Mouse (Mus musculus): ENCODE results near the gene Sval1. TPM values are rescaled to one million over a fixed set of nuclear protein-coding genes. Genes with fewer than 3 reads are reported as not detected.

Sval1 gene
- total RNA-seq (2015; ENCODE audit: low replicate concordance) = not detected in 2 replicates
- not detected in 2 replicates for total RNA-seq (2017; ENCODE audit: low replicate concordance)

DNA sequence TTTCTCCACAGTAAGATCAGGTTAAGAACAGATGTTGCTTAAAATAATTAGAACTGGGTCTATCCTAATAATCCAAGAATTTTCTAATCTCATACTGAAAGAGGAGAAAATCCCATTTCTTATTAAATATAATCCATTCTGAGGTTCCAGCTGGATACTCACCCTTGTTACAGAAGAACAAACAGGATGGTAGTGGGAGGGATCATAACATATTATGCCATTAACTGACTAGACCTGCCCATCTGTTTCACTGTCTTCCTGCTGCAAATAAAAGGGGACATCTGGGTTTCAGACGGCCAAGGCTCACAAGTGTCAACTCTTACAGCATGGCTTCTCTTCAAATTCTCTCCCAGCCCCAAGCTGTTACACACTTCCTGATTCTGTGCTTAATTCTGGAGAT, at the start of gene Sval1:
TSS of gene Sval1 (plus strand) at position 301 of the 400 bp plus-strand sequence.
- no peak for ATAC-seq (replicated peaks; ENCODE audit: low FRiP score, poor library complexity, severe bottlenecking)

DNA sequence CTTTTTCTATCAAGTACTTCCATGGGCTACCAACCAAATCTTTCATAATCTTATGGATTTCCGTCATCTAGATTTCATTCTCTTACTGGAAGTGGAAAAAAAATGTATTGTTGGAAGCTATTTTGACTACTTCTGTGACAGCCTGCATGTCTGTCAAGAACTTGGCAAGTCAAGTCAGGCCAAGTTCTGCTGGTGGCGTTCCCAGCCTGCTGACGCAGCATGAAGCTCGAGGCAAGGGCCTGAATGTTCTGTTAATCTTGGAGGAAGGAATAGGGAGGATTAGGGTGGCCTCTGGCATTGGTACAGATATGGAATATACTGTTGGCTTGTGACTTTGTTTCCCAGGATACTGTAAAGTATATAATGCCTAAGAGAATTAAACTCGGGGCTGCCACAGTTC, 39.8 kb upstream of the Sval1 start:
- no peak for ATAC-seq (replicated peaks; ENCODE audit: low FRiP score, poor library complexity, severe bottlenecking)

DNA sequence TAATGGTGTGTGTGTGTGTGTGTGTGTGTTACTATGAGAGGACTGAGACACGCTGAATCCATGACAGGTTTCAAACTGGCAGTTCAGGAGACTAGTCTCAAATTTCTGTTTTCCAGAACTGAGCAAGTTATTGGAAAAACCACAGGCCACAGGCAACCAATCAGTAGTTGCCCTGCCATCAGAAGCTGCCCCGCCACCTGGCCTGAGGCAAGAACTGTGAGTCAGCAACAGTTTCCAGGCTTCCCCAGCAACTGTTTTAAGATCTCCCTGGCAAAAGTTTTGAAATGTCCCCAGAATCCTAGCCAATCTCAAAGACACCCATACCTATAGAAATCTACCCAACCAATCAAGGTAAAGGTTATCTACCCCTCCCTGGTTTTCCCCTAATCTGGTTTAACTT, 36.5 kb upstream of the Sval1 start:
- ATAC-seq (replicated peaks; ENCODE audit: low FRiP score, poor library complexity, severe bottlenecking) = no peak

DNA sequence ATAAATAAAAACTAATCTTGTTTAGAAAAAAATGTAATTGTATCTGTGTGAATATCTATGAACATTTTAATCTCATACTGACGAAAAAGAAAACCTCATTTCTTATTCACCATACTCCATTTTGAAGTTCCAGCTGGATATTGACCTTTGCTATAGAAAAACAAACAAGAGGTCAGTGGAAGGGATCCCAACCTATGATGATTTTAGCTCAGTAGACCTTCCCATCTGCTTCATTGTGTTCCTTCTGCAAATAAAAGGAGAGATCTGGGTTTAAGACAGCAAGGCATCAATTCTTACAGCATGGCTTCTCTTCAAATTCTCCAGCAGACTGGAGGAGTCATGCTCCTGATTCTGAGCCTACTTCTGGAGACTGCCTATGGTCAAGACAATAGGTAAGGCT, 16.4 kb downstream of the Sval1 start, which contains the start of gene Sval3:
TSS of gene Sval3 (plus strand) at position 301 of the 400 bp plus-strand sequence.
- ATAC-seq (replicated peaks; ENCODE audit: low FRiP score, poor library complexity, severe bottlenecking) = no peak

Other genes starting within 250 kb of the Sval1 start
- 2,964 and 2,966 TPM in 2 replicates for gene Kel, start 247.3 kb upstream of the Sval1 start, total RNA-seq (2015; ENCODE audit: low replicate concordance)
- 871 and 1,033 TPM in 2 replicates for gene Kel, start 247.3 kb upstream of the Sval1 start, total RNA-seq (2017; ENCODE audit: low replicate concordance)
- not detected in 2 replicates for gene Olfr459, start 176.5 kb upstream of the Sval1 start, total RNA-seq (2015; ENCODE audit: low replicate concordance)
- not detected in 2 replicates for gene Olfr459, start 176.5 kb upstream of the Sval1 start, total RNA-seq (2017; ENCODE audit: low replicate concordance)
- gene Pip, start 104.1 kb upstream of the Sval1 start, total RNA-seq (2015; ENCODE audit: low replicate concordance) = not detected in 2 replicates
- not detected in 2 replicates for gene Pip, start 104.1 kb upstream of the Sval1 start, total RNA-seq (2017; ENCODE audit: low replicate concordance)
- not detected in 2 replicates for gene Sval2, start 98.6 kb upstream of the Sval1 start, total RNA-seq (2015; ENCODE audit: low replicate concordance)
- gene Sval2, start 98.6 kb upstream of the Sval1 start, total RNA-seq (2017; ENCODE audit: low replicate concordance) = not detected in 2 replicates
- gene Sval3, start 16.5 kb downstream of the Sval1 start, total RNA-seq (2015; ENCODE audit: low replicate concordance) = not detected in 2 replicates
- gene Sval3, start 16.5 kb downstream of the Sval1 start, total RNA-seq (2017; ENCODE audit: low replicate concordance) = not detected in 2 replicates
- not detected in 2 replicates for gene Sva, start 86.8 kb downstream of the Sval1 start, total RNA-seq (2015; ENCODE audit: low replicate concordance)
- gene Sva, start 86.8 kb downstream of the Sval1 start, total RNA-seq (2017; ENCODE audit: low replicate concordance) = not detected in 2 replicates
- gene Tas2r139, start 189.3 kb downstream of the Sval1 start, total RNA-seq (2015; ENCODE audit: low replicate concordance) = not detected in 2 replicates
- not detected in 2 replicates for gene Tas2r139, start 189.3 kb downstream of the Sval1 start, total RNA-seq (2017; ENCODE audit: low replicate concordance)

Data from erythroid progenitor cell, adult 5-6 weeks (primary cell).